Mouse (Mus musculus) heart, embryonic 16.5 days (tissue): ENCODE measurements around the gene Pex19. TPM values are rescaled to one million over a fixed set of nuclear protein-coding genes. Genes with fewer than 3 reads are reported as not detected.
A peak's percentile ranks its signal among the peaks of the same experiment; 100 is the strongest.

ENCODE experiments used
- ATAC-seq: fragments of 200-750 bp; cut with Nextera tagmentation; replicated peaks from 2 replicates; pipeline ENCODE4 v1.8.0; 2017; ENCODE audit warnings: moderate number of reproducible peaks; ENCODE audit not compliant: insufficient read depth, low FRiP score; ENCODE audit errors: extremely low read depth
- H3K27ac ChIP-seq: fragments of 300-500 bp; sonication (generic); 2 replicates; pipeline ENCODE4 v1.5.1; 2014; ENCODE audit warnings: mild to moderate bottlenecking, low read length, control low read depth, moderate library complexity
- H3K27me3 ChIP-seq: fragments of 300-500 bp; sonication (generic); 2 replicates; pipeline ENCODE4 v1.6.1; 2014; ENCODE audit warnings: low read length, mixed read lengths; ENCODE audit not compliant: control insufficient read depth, insufficient read depth
- H3K36me3 ChIP-seq: fragments of 300-500 bp; sonication (generic); 2 replicates; pipeline ENCODE4 v1.6.1; 2014; ENCODE audit not compliant: control insufficient read depth, insufficient read depth
- H3K4me1 ChIP-seq: fragments of 300-500 bp; sonication (generic); 2 replicates; pipeline ENCODE4 v1.6.1; 2014; ENCODE audit warnings: low read length, mixed read lengths; ENCODE audit not compliant: control insufficient read depth, insufficient read depth
- H3K4me2 ChIP-seq: fragments of 300-500 bp; sonication (generic); 2 replicates; pipeline ENCODE4 v1.6.1; 2014; ENCODE audit warnings: low read depth, mild to moderate bottlenecking, control low read depth, low read length
- H3K4me3 ChIP-seq: fragments of 300-500 bp; sonication (generic); 2 replicates; pipeline ENCODE4 v1.5.1; 2014; ENCODE audit warnings: mild to moderate bottlenecking, control low read depth, low read length
- H3K9ac ChIP-seq: fragments of 300-500 bp; sonication (generic); 2 replicates; pipeline ENCODE4 v1.6.1; 2014; ENCODE audit warnings: low read length, control low read depth
- H3K9me3 ChIP-seq: fragments of 300-500 bp; sonication (generic); replicated peaks from 2 replicates; pipeline ENCODE4 v1.6.1; 2016; ENCODE audit warnings: low read length; ENCODE audit not compliant: control insufficient read depth
- WGBS: fragments of 180-500 bp; shearing (Covaris S2); extraction: QIAGEN DNeasy Blood & Tissue Kit; methylation state at CpG from one replicate; pipeline ENCODE4 v1.1.7; 2014; 5-methylcytosine and 5-hydroxymethylcytosine counted together
- polyA plus RNA-seq: library from polyadenylated mRNA; unstranded; fragments of >200 nt; fragmentation: Nextera tagmentation; extraction: Ambion mirVana; gene quantifications from 2 replicates; pipeline ENCODE4 v1.2.1, GENCODE M21; 2015

Gene Pex19
- polyA plus RNA-seq, 1 experiment from 2014 or later: 130 TPM

GRCm38 (mm10) chr1:172103619-172104018 is 22.9 kb upstream of the Pex19 start:
- no peak for ATAC-seq
- Histone ChIP-seq H3K36me3 (peaks cover 69% of the 10 kb centered on the region), H3K27me3 (no peaks in the 10 kb centered on the region), H3K9ac (no peak overlapping the region), H3K4me1 (0 out of 2 replicates have a peak, but pooled peaks cover 3% of the 10 kb centered on the region), H3K4me2 (no peak overlapping the region), H3K4me3 (no peak overlapping the region), H3K9me3 (no peaks in the 10 kb centered on the region), H3K27ac (no peak overlapping the region)
- 80% methylated on average over 4 of the region's 4 CpGs for WGBS

GRCm38 (mm10) chr1:172105101-172105500 is 21.5 kb upstream of the Pex19 start:
- WGBS: 81% methylated on average over 11 of the region's 11 CpGs
- peaks cover 72% of the 10 kb centered on the region for H3K36me3 ChIP-seq
- H3K27ac ChIP-seq: no peak overlapping the region
- H3K4me1 ChIP-seq: 0 out of 2 replicates have a peak, but pooled peaks cover 3% of the 10 kb centered on the region
- no peak overlapping the region for H3K9ac ChIP-seq
- H3K27me3 ChIP-seq: no peaks in the 10 kb centered on the region
- H3K4me2 ChIP-seq: no peak overlapping the region
- H3K9me3 ChIP-seq: no peaks in the 10 kb centered on the region
- ATAC-seq: no peak
- no peak overlapping the region for H3K4me3 ChIP-seq

- H3K36me3 ChIP-seq: peaks cover 69% of the 10 kb centered on the region
- peak; percentile 52; the same call in 1 of the 2 replicates for ATAC-seq
- H3K27me3 ChIP-seq: no peaks in the 10 kb centered on the region
- WGBS: 67% methylated on average over 10 of the region's 10 CpGs
- no peak overlapping the region for H3K27ac ChIP-seq
- H3K9me3 ChIP-seq: no peaks in the 10 kb centered on the region
- no peak overlapping the region for H3K9ac ChIP-seq
- 0 out of 2 replicates have a peak, but pooled peaks cover 3% of the 10 kb centered on the region for H3K4me1 ChIP-seq
- no peak overlapping the region for H3K4me2 ChIP-seq
- no peak overlapping the region for H3K4me3 ChIP-seq
Observed at GRCm38 (mm10) chr1:172107777-172108477, 18.6 kb upstream of the Pex19 start.

GRCm38 (mm10) chr1:172116948-172117347 is 9.6 kb upstream of the Pex19 start:
- no peak for ATAC-seq
- Histone ChIP-seq H3K4me1 (no peaks in the 10 kb centered on the region), H3K4me3 (no peak overlapping the region), H3K36me3 (peaks cover 86% of the 10 kb centered on the region), H3K4me2 (no peak overlapping the region), H3K27me3 (no peaks in the 10 kb centered on the region), H3K27ac (no peak overlapping the region), H3K9me3 (no peaks in the 10 kb centered on the region), H3K9ac (no peak overlapping the region)
- WGBS: 91% methylated on average over 5 of the region's 5 CpGs

GRCm38 (mm10) chr1:172119100-172119499 is 7.5 kb upstream of the Pex19 start:
- Histone ChIP-seq H3K4me1 (no peaks in the 10 kb centered on the region), H3K9ac (no peak overlapping the region), H3K27ac (no peak overlapping the region), H3K9me3 (no peaks in the 10 kb centered on the region), H3K4me3 (no peak overlapping the region), H3K27me3 (no peaks in the 10 kb centered on the region), H3K36me3 (peaks cover 79% of the 10 kb centered on the region), H3K4me2 (no peak overlapping the region)
- ATAC-seq: no peak
- WGBS: 65% methylated on average over 6 of the region's 6 CpGs

GRCm38 (mm10) chr1:172119720-172120119 is 6.8 kb upstream of the Pex19 start:
- Histone ChIP-seq H3K36me3 (peaks cover 74% of the 10 kb centered on the region), H3K27ac (no peak overlapping the region), H3K9ac (no peak overlapping the region), H3K4me1 (no peaks in the 10 kb centered on the region), H3K4me2 (no peak overlapping the region), H3K27me3 (no peaks in the 10 kb centered on the region), H3K9me3 (no peaks in the 10 kb centered on the region), H3K4me3 (no peak overlapping the region)
- no peak for ATAC-seq
- WGBS: 45% methylated on average over 3 of the region's 3 CpGs

- Histone ChIP-seq H3K27ac (no peak overlapping the region), H3K4me2 (no peak overlapping the region), H3K4me1 (peaks cover 8% of the 10 kb centered on the region), H3K27me3 (no peaks in the 10 kb centered on the region), H3K36me3 (peaks cover 48% of the 10 kb centered on the region), H3K9me3 (no peaks in the 10 kb centered on the region), H3K4me3 (no peak overlapping the region), H3K9ac (no peak overlapping the region)
- ATAC-seq: no peak
- 74% methylated on average over 2 of the region's 2 CpGs for WGBS
Observed at GRCm38 (mm10) chr1:172122671-172123070, 3.9 kb upstream of the Pex19 start.

- no peak for ATAC-seq
- Histone ChIP-seq H3K36me3 (peaks cover 39% of the 10 kb centered on the region), H3K27me3 (no peaks in the 10 kb centered on the region), H3K4me2 (no peak overlapping the region), H3K9ac (no peak overlapping the region), H3K4me3 (no peak overlapping the region), H3K27ac (no peak overlapping the region), H3K4me1 (peaks cover 9% of the 10 kb centered on the region), H3K9me3 (no peaks in the 10 kb centered on the region)
- 77% methylated on average over 6 of the region's 6 CpGs for WGBS
Observed at GRCm38 (mm10) chr1:172124572-172124971, 2.0 kb upstream of the Pex19 start.

GRCm38 (mm10) chr1:172127487-172127886 is 932 bp downstream of the Pex19 start:
- Histone ChIP-seq H3K4me3 (peak overlapping the region; percentile 86), H3K27me3 (no peaks in the 10 kb centered on the region), H3K27ac (no peak overlapping the region), H3K36me3 (peaks cover 45% of the 10 kb centered on the region), H3K4me2 (peak overlapping the region; percentile 59), H3K4me1 (peaks cover 9% of the 10 kb centered on the region), H3K9me3 (no peaks in the 10 kb centered on the region; the same call in 1 of the 2 replicates), H3K9ac (peak overlapping the region; percentile 90)
- no peak for ATAC-seq
- WGBS: 30% methylated on average over 5 of the region's 5 CpGs
